Mouse (Mus musculus): ENCODE measurements around the gene Car9. TPM values are rescaled to one million over a fixed set of nuclear protein-coding genes. Genes with fewer than 3 reads are reported as not detected.

Car9 gene
- total RNA-seq, 2 experiments from 2014 or later = 0.83 to 0.84 TPM

GRCm38 (mm10) chr4:43493186-43493845 is 13.4 kb upstream of the Car9 start:
- intact Hi-C loops (cut with DNase I) = loop anchor here (5.0 kb wide), 1 partner anchor 51 kb away; the partner anchor contains the start of gene Tesk1

GRCm38 (mm10) chr4:43493846-43494240 is 12.9 kb upstream of the Car9 start:
- intact Hi-C loops (cut with DNase I) = loop anchor here (5.0 kb wide), 1 partner anchor 52 kb away; the partner anchor contains the start of gene Tesk1
- no peak for DNase-seq

More at GRCm38 (mm10) chr4:43493186-43493845, 13.4 kb upstream of the Car9 start:
- DNase-seq = peak; percentile 98

- DNase-seq = no peak
- intact Hi-C loops (cut with DNase I) = no loop called here
These were observed 10.2 kb upstream of the Car9 start for GRCm38 (mm10) chr4:43496587-43496986.

GRCm38 (mm10) chr4:43497405-43497804 is 9.4 kb upstream of the Car9 start:
- no peak for DNase-seq
- intact Hi-C loops (cut with DNase I) = no loop called here

GRCm38 (mm10) chr4:43497946-43498345 is 8.8 kb upstream of the Car9 start:
- intact Hi-C loops (cut with DNase I) = no loop called here
- DNase-seq = no peak

GRCm38 (mm10) chr4:43498983-43499382 is 7.8 kb upstream of the Car9 start:
- intact Hi-C loops (cut with DNase I) = no loop called here
- DNase-seq = peak; percentile 43

- DNase-seq = peak; percentile 82
- intact Hi-C loops (cut with DNase I) = no loop called here
These were observed 7.1 kb upstream of the Car9 start, which contains the start of gene Arhgef39 for GRCm38 (mm10) chr4:43499407-43500333. Arhgef39 (minus strand) TSS chr4:43499695.

GRCm38 (mm10) chr4:43503041-43503440 is 3.7 kb upstream of the Car9 start:
- intact Hi-C loops (cut with DNase I) = no loop called here
- no peak for DNase-seq

- DNase-seq = no peak
- intact Hi-C loops (cut with DNase I) = no loop called here
These were observed 3.3 kb upstream of the Car9 start for GRCm38 (mm10) chr4:43503506-43503905.

- intact Hi-C loops (cut with DNase I) = no loop called here
- DNase-seq = no peak
These were observed 2.5 kb upstream of the Car9 start for GRCm38 (mm10) chr4:43504269-43504668.

GRCm38 (mm10) chr4:43506074-43506473 is 692 bp upstream of the Car9 start:
- DNase-seq = no peak
- intact Hi-C loops (cut with DNase I) = no loop called here

GRCm38 (mm10) chr4:43507938-43508665 is 1.3 kb downstream of the Car9 start:
- no peak for DNase-seq
- intact Hi-C loops (cut with DNase I) = no loop called here

GRCm38 (mm10) chr4:43508666-43508997 is 1.9 kb downstream of the Car9 start:
- DNase-seq = no peak
- intact Hi-C loops (cut with DNase I) = no loop called here

GRCm38 (mm10) chr4:43509109-43509508 is 2.3 kb downstream of the Car9 start:
- intact Hi-C loops (cut with DNase I) = no loop called here
- no peak for DNase-seq

GRCm38 (mm10) chr4:43511675-43512454 is 5.1 kb downstream of the Car9 start:
- intact Hi-C loops (cut with DNase I) = no loop called here
- DNase-seq = no peak

GRCm38 (mm10) chr4:43512653-43513052 is 5.9 kb downstream of the Car9 start:
- DNase-seq = no peak
- intact Hi-C loops (cut with DNase I) = no loop called here

GRCm38 (mm10) chr4:43513300-43513699 is 6.5 kb downstream of the Car9 start:
- intact Hi-C loops (cut with DNase I) = no loop called here
- no peak for DNase-seq

GRCm38 (mm10) chr4:43513791-43514190 is 7.0 kb downstream of the Car9 start:
- intact Hi-C loops (cut with DNase I) = no loop called here
- no peak for DNase-seq

- no peak for DNase-seq
- intact Hi-C loops (cut with DNase I) = no loop called here
These were observed 9.3 kb downstream of the Car9 start for GRCm38 (mm10) chr4:43515764-43516708.

Measured in left cerebral cortex, postnatal 4 days (tissue).